Mouse (Mus musculus) midbrain, embryonic 13.5 days (tissue): ENCODE data around the gene Entpd2. TPM values are rescaled to one million over a fixed set of nuclear protein-coding genes. Genes with fewer than 3 reads are reported as not detected.

ENCODE experiments used
- ATAC-seq: fragments of 200-750 bp; cut with Nextera tagmentation; 2 replicates; pipeline ENCODE4 v1.8.0; 2017; ENCODE audit warnings: mild to moderate bottlenecking, moderate TSS enrichment, moderate library complexity
- H3K27ac ChIP-seq: fragments of 300-500 bp; sonication (generic); 2 replicates; pipeline ENCODE4 v1.5.1; 2015; ENCODE audit warnings: inconsistent platforms, mild to moderate bottlenecking, moderate library complexity
- H3K27me3 ChIP-seq: fragments of 300-500 bp; sonication (generic); 2 replicates; pipeline ENCODE4 v1.6.1; 2015; ENCODE audit warnings: mild to moderate bottlenecking, inconsistent platforms
- H3K36me3 ChIP-seq: fragments of 300-500 bp; sonication (generic); 2 replicates; pipeline ENCODE4 v1.6.1; 2015; ENCODE audit warnings: mild to moderate bottlenecking, inconsistent platforms
- H3K4me1 ChIP-seq: fragments of 300-500 bp; sonication (generic); replicated peaks from 2 replicates; pipeline ENCODE4 v1.6.1; 2015; ENCODE audit warnings: inconsistent platforms
- H3K4me2 ChIP-seq: fragments of 300-500 bp; sonication (generic); replicated peaks from 2 replicates; pipeline ENCODE4 v1.6.1; 2015; ENCODE audit warnings: moderate library complexity, mild to moderate bottlenecking, inconsistent platforms
- H3K4me3 ChIP-seq: fragments of 300-500 bp; sonication (generic); replicated peaks from 2 replicates; pipeline ENCODE4 v1.5.1; 2015; ENCODE audit warnings: mild to moderate bottlenecking, inconsistent platforms
- H3K9ac ChIP-seq: fragments of 300-500 bp; sonication (generic); replicated peaks from 2 replicates; pipeline ENCODE4 v1.6.1; 2015; ENCODE audit warnings: mild to moderate bottlenecking, inconsistent platforms
- H3K9me3 ChIP-seq: fragments of 300-500 bp; sonication (generic); 2 replicates; pipeline ENCODE4 v1.6.1; 2016; ENCODE audit warnings: mild to moderate bottlenecking, inconsistent platforms
- WGBS: fragments of 180-500 bp; shearing (Covaris S2); methylation state at CpG from one replicate; pipeline ENCODE4 v1.1.7; 2015; 5-methylcytosine and 5-hydroxymethylcytosine counted together
- polyA plus RNA-seq: library from polyadenylated mRNA; unstranded; fragments of >200 nt; fragmentation: Nextera tagmentation; extraction: Ambion mirVana; gene quantifications from 2 replicates; pipeline ENCODE4 v1.2.1, GENCODE M21; 2015

Gene Entpd2
- polyA plus RNA-seq = 0.62 and 1.0 TPM in 2 replicates

DNA sequence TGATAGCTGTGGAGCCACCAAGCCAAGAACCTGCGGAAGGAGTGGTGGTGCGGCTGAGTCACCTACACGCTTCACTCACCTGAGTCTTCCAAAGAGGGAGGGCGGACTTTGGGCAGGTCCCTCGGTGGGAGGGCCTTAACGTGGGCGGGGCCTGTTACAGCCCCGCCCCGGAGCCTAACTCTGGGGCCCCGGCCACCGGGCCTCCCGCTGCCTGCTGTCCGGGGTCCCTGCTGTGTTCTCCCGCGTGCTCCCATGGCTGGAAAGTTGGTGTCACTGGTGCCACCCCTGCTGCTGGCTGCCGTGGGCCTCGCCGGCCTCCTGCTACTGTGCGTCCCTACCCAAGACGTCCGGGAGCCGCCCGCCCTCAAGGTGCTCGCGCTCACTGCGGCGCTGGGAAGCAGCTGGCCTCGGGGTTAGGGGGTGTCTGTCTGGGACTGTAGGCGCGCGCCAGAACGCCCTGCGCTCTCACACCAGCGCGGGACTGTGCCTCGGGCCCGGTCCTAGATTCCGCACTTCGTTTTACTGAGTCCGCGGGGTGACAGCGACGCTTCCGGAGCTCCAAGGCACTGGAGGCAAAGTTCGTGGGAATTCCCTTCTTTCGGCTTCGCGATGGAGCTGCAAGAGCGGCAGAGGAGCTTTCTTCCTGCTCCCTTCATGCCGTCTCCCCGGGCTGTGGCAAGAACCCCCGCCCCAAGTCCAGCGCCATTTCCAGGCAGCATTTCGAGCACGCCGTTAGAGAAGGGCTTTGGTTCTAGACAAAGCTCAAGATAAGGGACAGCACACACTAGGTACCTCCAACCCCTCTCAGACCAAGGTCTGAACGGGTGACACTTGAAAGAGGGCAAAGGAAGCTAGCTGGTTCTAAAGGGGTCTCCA is at the start of gene Entpd2:
Gene Entpd2 (plus strand): TSS at position 154 of the 876 bp plus-strand sequence.
- ATAC-seq = no peak
- Histone ChIP-seq H3K27ac (no peak within 1 kb of the TSS), H3K4me1 (peaks cover 19% of the 10 kb centered on the region), H3K9me3 (no peaks in the 10 kb centered on the region), H3K4me3 (peak within 1 kb of the TSS; percentile 32), H3K36me3 (no peaks in the 10 kb centered on the region), H3K9ac (peak within 1 kb of the TSS; percentile 47; the same call in 1 of the 2 replicates), H3K27me3 (peaks cover 72% of the 10 kb centered on the region), H3K4me2 (peak within 1 kb of the TSS; percentile 58)
- WGBS = 2% methylated on average over 57 of the region's 57 CpGs

DNA sequence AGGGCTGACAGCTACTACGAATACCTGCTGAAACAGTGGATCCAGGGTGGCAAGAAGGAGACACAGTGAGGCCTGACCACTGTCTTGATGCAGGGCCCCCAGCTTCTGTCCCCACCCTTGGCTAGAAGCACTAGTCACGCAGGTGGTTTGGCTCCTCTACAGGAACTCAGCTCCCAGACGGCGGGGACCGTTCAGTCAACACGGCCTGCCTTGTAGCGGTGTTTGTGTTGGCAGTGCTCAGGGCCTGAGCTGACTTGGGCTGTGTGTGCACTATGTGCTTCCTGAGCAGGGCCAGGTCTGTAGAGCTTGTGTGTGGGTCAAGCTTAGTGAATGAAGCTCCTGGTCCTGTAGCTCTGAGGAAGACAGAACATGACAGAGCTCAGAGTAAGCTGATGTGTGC is 47.5 kb upstream of the Entpd2 start:
- Histone ChIP-seq H3K4me1 (no peaks in the 10 kb centered on the region), H3K27ac (no peak overlapping the region), H3K36me3 (peaks cover 97% of the 10 kb centered on the region), H3K9me3 (no peaks in the 10 kb centered on the region), H3K4me3 (no peak overlapping the region), H3K4me2 (no peak overlapping the region), H3K27me3 (no peaks in the 10 kb centered on the region), H3K9ac (no peak overlapping the region)
- 98% methylated on average over 7 of the region's 7 CpGs for WGBS
- ATAC-seq = no peak

- Histone ChIP-seq H3K36me3 (peaks cover 94% of the 10 kb centered on the region), H3K27me3 (no peaks in the 10 kb centered on the region), H3K4me1 (no peaks in the 10 kb centered on the region), H3K9me3 (no peaks in the 10 kb centered on the region), H3K27ac (no peak overlapping the region), H3K9ac (no peak overlapping the region), H3K4me2 (no peak overlapping the region), H3K4me3 (no peak overlapping the region)
- 90% methylated on average over 4 of the region's 4 CpGs for WGBS
- ATAC-seq = no peak
Observed at GRCm38 (mm10) chr2:25349499-25349898, 46.2 kb upstream of the Entpd2 start.

DNA sequence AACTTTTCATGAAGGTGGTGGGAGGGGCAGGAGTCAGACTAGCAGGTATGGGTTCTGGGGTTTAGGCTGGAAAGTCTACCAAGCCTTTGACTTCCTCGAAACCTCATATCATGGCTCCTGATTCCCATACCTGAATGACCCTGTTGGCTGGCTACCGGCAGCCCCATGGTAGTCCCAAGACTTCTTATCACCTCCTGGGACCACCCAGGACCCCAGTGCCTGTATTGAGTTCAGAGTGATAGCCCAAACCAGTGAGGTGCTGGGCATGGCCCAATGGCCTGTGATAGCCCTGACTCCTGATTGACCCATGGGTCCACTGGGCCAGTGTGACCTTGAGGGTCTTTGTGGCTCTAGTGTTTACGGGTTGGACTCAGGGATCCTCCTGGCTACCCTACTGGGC is 45.0 kb upstream of the Entpd2 start:
- 95% methylated on average over 3 of the region's 3 CpGs for WGBS
- no peak overlapping the region for H3K4me3 ChIP-seq
- H3K9me3 ChIP-seq = no peaks in the 10 kb centered on the region

GRCm38 (mm10) chr2:25354211-25354610 is 41.5 kb upstream of the Entpd2 start:
- Histone ChIP-seq H3K27ac (no peak overlapping the region), H3K9ac (no peak overlapping the region), H3K4me1 (peaks cover 24% of the 10 kb centered on the region), H3K36me3 (peaks cover 49% of the 10 kb centered on the region), H3K27me3 (no peaks in the 10 kb centered on the region), H3K4me2 (no peak overlapping the region), H3K4me3 (no peak overlapping the region), H3K9me3 (no peaks in the 10 kb centered on the region)
- no peak for ATAC-seq
- WGBS = 89% methylated on average over 6 of the region's 6 CpGs

More for the DNA sequence above, 45.0 kb upstream of the Entpd2 start:
- no peak overlapping the region for H3K4me2 ChIP-seq
- no peak overlapping the region for H3K9ac ChIP-seq
- peaks cover 11% of the 10 kb centered on the region for H3K4me1 ChIP-seq
- peaks cover 82% of the 10 kb centered on the region for H3K36me3 ChIP-seq
- H3K27ac ChIP-seq = no peak overlapping the region
- ATAC-seq = no peak
- no peaks in the 10 kb centered on the region for H3K27me3 ChIP-seq

GRCm38 (mm10) chr2:25355419-25356066 is 40.1 kb upstream of the Entpd2 start:
- H3K4me2 ChIP-seq = peak overlapping the region; percentile 91
- H3K9me3 ChIP-seq = no peaks in the 10 kb centered on the region
- H3K9ac ChIP-seq = peak overlapping the region; percentile 60
- no peak overlapping the region for H3K27ac ChIP-seq
- peaks cover 35% of the 10 kb centered on the region for H3K36me3 ChIP-seq
- WGBS = 38% methylated on average over 18 of the region's 18 CpGs
- no peaks in the 10 kb centered on the region for H3K27me3 ChIP-seq
- peak overlapping the region; percentile 55 for H3K4me3 ChIP-seq
- ATAC-seq = peak; percentile 38; the same call in 1 of the 2 replicates
- H3K4me1 ChIP-seq = peaks cover 24% of the 10 kb centered on the region

- 3% methylated on average over 13 of the region's 13 CpGs for WGBS
- Histone ChIP-seq H3K27ac (no peak within 1 kb of the TSS), H3K4me1 (peaks cover 24% of the 10 kb centered on the region), H3K36me3 (peaks cover 26% of the 10 kb centered on the region), H3K9ac (peak within 1 kb of the TSS; percentile 60), H3K4me2 (peak within 1 kb of the TSS; percentile 91), H3K4me3 (peak within 1 kb of the TSS; percentile 55), H3K27me3 (no peaks in the 10 kb centered on the region), H3K9me3 (no peaks in the 10 kb centered on the region)
- peak; percentile 87 for ATAC-seq
Observed at GRCm38 (mm10) chr2:25356208-25357079, 39.2 kb upstream of the Entpd2 start, which contains the start of gene Dpp7. TSS of gene Dpp7 (minus strand) at chr2:25356359.

DNA sequence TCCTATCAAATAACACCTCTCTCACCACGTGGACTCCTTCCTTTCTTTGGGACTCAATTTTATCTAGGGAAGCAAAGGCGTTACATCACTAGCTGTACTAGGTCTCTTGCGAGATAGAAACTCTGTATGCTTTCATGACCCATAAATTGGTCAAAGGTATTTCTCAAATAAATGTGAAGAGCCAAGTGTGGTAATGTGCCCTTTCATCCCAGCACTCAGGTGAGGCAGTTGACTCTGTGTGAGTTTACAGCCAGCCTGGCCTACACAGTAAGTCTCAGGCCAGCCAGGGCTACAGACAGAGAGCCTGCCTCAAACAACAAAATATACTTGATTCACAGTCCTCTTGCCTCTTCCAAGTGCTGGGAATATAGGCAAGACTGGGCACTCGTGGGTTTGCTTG is 35.8 kb upstream of the Entpd2 start:
- no peak overlapping the region for H3K4me3 ChIP-seq
- peaks cover 26% of the 10 kb centered on the region for H3K4me1 ChIP-seq
- no peaks in the 10 kb centered on the region for H3K36me3 ChIP-seq
- no peak overlapping the region for H3K9ac ChIP-seq
- WGBS = 75% methylated on average over 4 of the region's 4 CpGs
- no peak for ATAC-seq
- peaks cover 19% of the 10 kb centered on the region for H3K27me3 ChIP-seq
- no peak overlapping the region for H3K27ac ChIP-seq
- H3K9me3 ChIP-seq = no peaks in the 10 kb centered on the region
- H3K4me2 ChIP-seq = no peak overlapping the region

DNA sequence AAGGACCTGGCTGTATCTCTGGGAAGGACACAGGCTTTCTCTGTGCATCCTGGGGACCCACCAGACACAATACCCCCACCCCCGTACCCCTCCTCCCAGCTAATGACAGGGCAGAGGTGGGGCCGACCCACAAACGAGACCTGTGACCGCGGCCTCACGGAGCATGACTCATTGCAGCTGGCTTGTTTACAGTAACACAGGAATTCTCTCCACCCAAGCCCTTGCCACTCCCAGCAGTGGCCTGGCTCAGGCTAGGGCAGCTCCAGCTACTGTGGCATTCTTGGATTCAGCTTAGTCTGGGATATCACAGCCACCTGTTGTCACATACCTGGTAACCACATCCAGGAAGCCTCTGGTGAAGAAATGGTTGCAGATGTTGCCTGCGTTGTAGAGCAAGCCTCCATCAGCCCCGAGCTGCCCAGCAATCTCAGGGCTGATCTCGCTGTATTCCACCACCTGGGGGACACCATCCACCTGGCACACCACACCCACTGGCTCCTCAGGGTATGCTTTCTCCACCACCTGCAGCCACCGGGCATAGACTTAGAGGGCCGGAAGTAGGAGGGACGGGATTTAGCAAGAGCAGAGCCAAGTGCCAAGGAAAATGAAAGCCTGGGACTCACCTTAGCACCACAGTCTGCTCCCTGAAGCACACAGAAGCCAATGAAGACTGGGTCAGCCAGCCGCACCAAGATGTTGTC is 32.0 kb upstream of the Entpd2 start:
- Histone ChIP-seq H3K4me3 (no peak overlapping the region), H3K27me3 (peaks cover 48% of the 10 kb centered on the region)
- 65% methylated on average over 13 of the region's 13 CpGs for WGBS

GRCm38 (mm10) chr2:25364313-25364712 is 31.4 kb upstream of the Entpd2 start:
- no peak for ATAC-seq
- Histone ChIP-seq H3K4me2 (no peak overlapping the region; the same call in 1 of the 2 replicates), H3K4me1 (peaks cover 11% of the 10 kb centered on the region), H3K27me3 (peaks cover 52% of the 10 kb centered on the region), H3K9me3 (no peaks in the 10 kb centered on the region), H3K36me3 (no peaks in the 10 kb centered on the region), H3K4me3 (no peak overlapping the region), H3K9ac (no peak overlapping the region), H3K27ac (no peak overlapping the region)
- 84% methylated on average over 4 of the region's 4 CpGs for WGBS

More for the DNA sequence above, 32.0 kb upstream of the Entpd2 start:
- no peak for ATAC-seq
- Histone ChIP-seq H3K27ac (no peak overlapping the region), H3K4me2 (no peak overlapping the region), H3K36me3 (no peaks in the 10 kb centered on the region), H3K4me1 (peaks cover 11% of the 10 kb centered on the region), H3K9ac (no peak overlapping the region; the same call in 1 of the 2 replicates), H3K9me3 (no peaks in the 10 kb centered on the region)

DNA sequence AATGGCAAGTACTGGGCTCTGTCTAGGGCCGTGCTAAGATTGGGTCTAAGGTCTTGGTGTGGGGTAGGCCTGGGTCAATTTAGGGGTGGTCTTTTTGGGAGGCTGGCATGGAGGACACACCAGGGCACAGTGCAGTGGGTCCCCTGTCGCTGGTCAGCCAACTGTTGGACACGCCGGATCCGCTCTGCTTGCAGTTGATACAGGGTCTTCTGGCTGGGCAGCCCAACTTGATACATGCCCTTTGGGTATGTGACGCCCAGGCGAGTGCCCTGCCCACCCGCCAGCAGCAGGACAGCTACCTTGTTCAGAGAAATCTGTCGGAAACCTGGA is 30.9 kb upstream of the Entpd2 start:
- Histone ChIP-seq H3K4me2 (peak overlapping the region; percentile 96), H3K9ac (peak overlapping the region; percentile 67; the same call in 1 of the 2 replicates), H3K4me3 (peak overlapping the region; percentile 54), H3K27me3 (peaks cover 52% of the 10 kb centered on the region), H3K27ac (no peak overlapping the region), H3K4me1 (peaks cover 11% of the 10 kb centered on the region), H3K9me3 (no peaks in the 10 kb centered on the region), H3K36me3 (no peaks in the 10 kb centered on the region)
- peak; percentile 45 for ATAC-seq
- 32% methylated on average over 9 of the region's 9 CpGs for WGBS
